Mouse (Mus musculus) MEL (cell line): ENCODE measurements around the gene Epha3. TPM values are rescaled to one million over a fixed set of nuclear protein-coding genes. Genes with fewer than 3 reads are reported as not detected.

Source experiments
- DNase-seq: peaks from one replicate; pipeline ENCODE4 v3.0.0; 2011; ENCODE audit warnings: low read depth, low spot score
- H3K27ac ChIP-seq: 2 replicates; pipeline ENCODE4 v1.5.1; 2012; ENCODE audit warnings: low read depth, mild to moderate bottlenecking, control low read depth, low read length, moderate library complexity; ENCODE audit not compliant: control insufficient read depth
- H3K27me3 ChIP-seq, 2 experiments: fragments of 150-350 bp in 1 of 2; sonication (generic) in 1 of 2; 2 replicates each; pipeline ENCODE4 v1.6.1; 2012; ENCODE audit warnings: low read length in 2 of 2, mild to moderate bottlenecking in 2 of 2, improper control_type of control experiment in 1 of 2, moderate library complexity in 1 of 2; ENCODE audit not compliant: insufficient read depth in 2 of 2, control insufficient read depth in 1 of 2
- H3K36me3 ChIP-seq, 2 experiments: 2 replicates each; pipeline ENCODE4 v1.6.1; 2012 to 2014; ENCODE audit warnings: low read length in 2 of 2, improper control_type of control experiment in 1 of 2, inconsistent platforms in 1 of 2, mild to moderate bottlenecking in 1 of 2; ENCODE audit not compliant: insufficient read depth in 2 of 2, control insufficient read depth in 1 of 2
- H3K4me1 ChIP-seq, 2 experiments: fragments of 150-350 bp in 1 of 2; sonication (generic) in 1 of 2; 2 replicates each; pipeline ENCODE4 v1.6.1; 2012; ENCODE audit warnings: low read length in 2 of 2, improper control_type of control experiment in 1 of 2, mild to moderate bottlenecking in 1 of 2; ENCODE audit not compliant: insufficient read depth in 2 of 2, control insufficient read depth in 1 of 2
- H3K4me3 ChIP-seq, 2 experiments: fragments of 150-350 bp in 1 of 2; sonication (generic) in 1 of 2; 2 replicates each; pipeline ENCODE4 v1.5.1; 2012; ENCODE audit warnings: low read depth in 2 of 2, low read length in 2 of 2, mild to moderate bottlenecking in 2 of 2, moderate library complexity in 2 of 2, control low read depth in 1 of 2, improper control_type of control experiment in 1 of 2; ENCODE audit not compliant: control insufficient read depth in 1 of 2, insufficient read depth in 1 of 2
- H3K79me2 ChIP-seq: 2 replicates; pipeline ENCODE4 v1.6.1; 2012; ENCODE audit warnings: mild to moderate bottlenecking, low read length, moderate library complexity; ENCODE audit not compliant: control insufficient read depth, poor library complexity, insufficient read depth
- H3K9ac ChIP-seq: 2 replicates; pipeline ENCODE4 v1.6.1; 2012; ENCODE audit warnings: low read depth, mild to moderate bottlenecking, control low read depth, low read length, moderate library complexity; ENCODE audit not compliant: control insufficient read depth, poor library complexity, severe bottlenecking
- H3K9me3 ChIP-seq: fragments of 150-350 bp; sonication (generic); replicated peaks from 2 replicates; pipeline ENCODE4 v1.6.1; 2012; ENCODE audit warnings: mild to moderate bottlenecking, low read length, improper control_type of control experiment, moderate library complexity; ENCODE audit not compliant: insufficient read depth
- BHLHE40 ChIP-seq: IDR thresholded peaks from 2 replicates; pipeline ENCODE4 v1.6.1; 2012; ENCODE audit warnings: low read depth, mild to moderate bottlenecking, inconsistent platforms, low read length, improper control_type of control experiment, borderline replicate concordance
- CHD1 ChIP-seq: IDR thresholded peaks from 2 replicates; pipeline ENCODE4 v1.6.1; 2012; ENCODE audit warnings: low read depth, mild to moderate bottlenecking, inconsistent platforms, low read length, improper control_type of control experiment
- CHD2 ChIP-seq: IDR thresholded peaks from 2 replicates; pipeline ENCODE4 v1.6.1; 2011; ENCODE audit warnings: low read length, improper control_type of control experiment
- CTCF ChIP-seq, 3 experiments: IDR thresholded peaks in 2 of 3; conservative IDR thresholded peaks in 1 of 3; 2 replicates each; pipeline ENCODE4 v1.5.1; 2011 to 2012; ENCODE audit warnings: low read length in 3 of 3, low read depth in 2 of 3, mild to moderate bottlenecking in 2 of 3, improper control_type of control experiment in 1 of 3, inconsistent platforms in 1 of 3, mixed read lengths in 1 of 3, moderate library complexity in 1 of 3; ENCODE audit not compliant: control insufficient read depth in 1 of 3, insufficient read depth in 1 of 3, poor library complexity in 1 of 3, severe bottlenecking in 1 of 3
- ELF1 ChIP-seq: IDR thresholded peaks from 2 replicates; pipeline ENCODE4 v1.6.1; 2014; ENCODE audit warnings: low read depth, mild to moderate bottlenecking, inconsistent platforms, low read length, improper control_type of control experiment, moderate library complexity
- ETS1 ChIP-seq: IDR thresholded peaks from 2 replicates; pipeline ENCODE4 v1.6.1; 2012; ENCODE audit warnings: low read depth, mild to moderate bottlenecking, inconsistent platforms, low read length, improper control_type of control experiment, moderate library complexity
- GABPA ChIP-seq: IDR thresholded peaks from 2 replicates; pipeline ENCODE4 v1.6.1; 2012; ENCODE audit warnings: low read depth, mild to moderate bottlenecking, inconsistent platforms, low read length, improper control_type of control experiment, moderate library complexity
- GATA1 ChIP-seq: IDR thresholded peaks from 2 replicates; pipeline ENCODE4 v1.6.1; 2011; ENCODE audit warnings: low read depth, low read length, improper control_type of control experiment
- JUND ChIP-seq: IDR thresholded peaks from 2 replicates; pipeline ENCODE4 v1.6.1; 2011; ENCODE audit warnings: low read depth, mild to moderate bottlenecking, improper control_type of control experiment, low read length
- MXI1 ChIP-seq: IDR thresholded peaks from 2 replicates; pipeline ENCODE4 v1.6.1; 2011; ENCODE audit warnings: mild to moderate bottlenecking, low read depth, low read length, improper control_type of control experiment
- MYC ChIP-seq: IDR thresholded peaks from 2 replicates; pipeline ENCODE4 v1.6.1; 2011; ENCODE audit warnings: low read depth, mild to moderate bottlenecking, low read length, improper control_type of control experiment, moderate library complexity
- NRF1 ChIP-seq: IDR thresholded peaks from 2 replicates; pipeline ENCODE4 v1.6.1; 2014; ENCODE audit warnings: low read depth, mild to moderate bottlenecking, inconsistent platforms, low read length, improper control_type of control experiment, moderate library complexity; ENCODE audit not compliant: poor library complexity, insufficient read depth, severe bottlenecking
- POLR2A ChIP-seq, 2 experiments: IDR thresholded peaks; 2 replicates each; pipeline ENCODE4 v1.6.1; 2011 to 2012; ENCODE audit warnings: low read length in 2 of 2, mild to moderate bottlenecking in 2 of 2, control low read depth in 1 of 2, improper control_type of control experiment in 1 of 2, low read depth in 1 of 2, moderate library complexity in 1 of 2; ENCODE audit not compliant: control insufficient read depth in 1 of 2, insufficient read depth in 1 of 2, poor library complexity in 1 of 2
- TBP ChIP-seq: IDR thresholded peaks from 2 replicates; pipeline ENCODE4 v1.8.0; 2011; ENCODE audit warnings: low read depth, low read length, improper control_type of control experiment
- UBTF ChIP-seq: IDR thresholded peaks from 2 replicates; pipeline ENCODE4 v1.6.1; 2012; ENCODE audit warnings: low read depth, mild to moderate bottlenecking, inconsistent platforms, low read length, improper control_type of control experiment, moderate library complexity, borderline replicate concordance; ENCODE audit not compliant: insufficient read depth
- USF1 ChIP-seq: IDR thresholded peaks from 2 replicates; pipeline ENCODE4 v1.6.1; 2014; ENCODE audit warnings: low read depth, mild to moderate bottlenecking, inconsistent platforms, low read length, improper control_type of control experiment, moderate library complexity
- USF2 ChIP-seq, 2 experiments: IDR thresholded peaks; 2 replicates each; pipeline ENCODE4 v1.6.1; 2011 to 2012; ENCODE audit warnings: improper control_type of control experiment in 2 of 2, low read length in 2 of 2, borderline replicate concordance in 1 of 2, inconsistent platforms in 1 of 2, low read depth in 1 of 2, mild to moderate bottlenecking in 1 of 2; ENCODE audit not compliant: insufficient read depth in 1 of 2
- ZKSCAN1 ChIP-seq: IDR thresholded peaks from 2 replicates; pipeline ENCODE4 v1.6.1; 2012; ENCODE audit warnings: low read depth, mild to moderate bottlenecking, inconsistent platforms, low read length, improper control_type of control experiment, moderate library complexity
- ZMIZ1 ChIP-seq: IDR thresholded peaks from 2 replicates; pipeline ENCODE4 v1.6.1; 2012; ENCODE audit warnings: low read depth, mild to moderate bottlenecking, inconsistent platforms, low read length, improper control_type of control experiment, moderate library complexity
- ZNF384 ChIP-seq: IDR thresholded peaks from 2 replicates; pipeline ENCODE4 v1.6.1; 2012; ENCODE audit warnings: low read depth, mild to moderate bottlenecking, inconsistent platforms, low read length, improper control_type of control experiment
- polyA plus RNA-seq, 2 experiments: library from polyadenylated mRNA; stranded (reverse) in 1 of 2; unstranded in 1 of 2; fragments of >175 nt in 1 of 2; fragments of >200 nt in 1 of 2; gene quantifications; 2 replicates each; pipeline versions ENCODE4 v1.2.1 to v1.2.4; 2012; ENCODE audit warnings: low replicate concordance in 2 of 2, low read depth in 1 of 2; ENCODE audit not compliant: insufficient read length in 2 of 2, insufficient read depth in 1 of 2, missing spikeins in 1 of 2
- total RNA-seq: library from RNA; depleted of rRNA; stranded (reverse); fragments of 300-350 nt; gene quantifications from 2 replicates; pipeline ENCODE4 v1.2.3, GENCODE M21; 2012

Epha3 gene
- total and polyA plus RNA-seq, 3 experiments: not detected

DNA sequence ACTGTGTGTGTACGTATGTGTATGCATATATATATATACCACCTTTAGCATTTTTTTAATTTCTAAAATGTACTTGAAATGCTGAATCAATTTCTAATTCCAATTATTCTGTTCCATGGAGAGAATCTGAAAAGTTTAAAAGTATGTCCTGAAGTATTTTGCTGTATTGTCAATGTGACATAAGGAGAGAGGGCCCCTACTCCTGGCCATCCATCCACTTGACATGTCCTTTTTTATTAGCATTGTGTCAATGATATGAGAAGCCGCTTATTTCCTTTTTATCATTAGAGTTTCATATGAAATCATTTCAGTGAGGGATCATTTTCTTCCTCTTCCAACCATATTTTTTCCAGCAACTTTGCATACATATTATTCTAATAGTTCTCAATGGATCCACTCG lies 58.0 kb downstream of the Epha3 start:
- Histone ChIP-seq H3K9me3 (no peaks in the 10 kb centered on the region), H3K27me3 (no peaks in the 10 kb centered on the region), H3K27ac (no peak overlapping the region), H3K9ac (no peak overlapping the region), H3K36me3 (no peaks in the 10 kb centered on the region), H3K4me3 (no peak overlapping the region), H3K4me1 (no peaks in the 10 kb centered on the region), H3K79me2 (no peaks in the 10 kb centered on the region)
- DNase-seq: no peak
- TF ChIP-seq CHD2 (no peak), CTCF (IDR thresholded peaks at IDR 0.05 in 2 of 3, conservative IDR thresholded peaks at IDR 0.05 in 1 of 3; ENCODE audit: control insufficient read depth in 1 of 3, insufficient read depth in 1 of 3, low read depth in 2 of 3, low read length in 3 of 3, poor library complexity in 1 of 3, severe bottlenecking in 1 of 3) (no peak), GATA1 (no peak)

DNA sequence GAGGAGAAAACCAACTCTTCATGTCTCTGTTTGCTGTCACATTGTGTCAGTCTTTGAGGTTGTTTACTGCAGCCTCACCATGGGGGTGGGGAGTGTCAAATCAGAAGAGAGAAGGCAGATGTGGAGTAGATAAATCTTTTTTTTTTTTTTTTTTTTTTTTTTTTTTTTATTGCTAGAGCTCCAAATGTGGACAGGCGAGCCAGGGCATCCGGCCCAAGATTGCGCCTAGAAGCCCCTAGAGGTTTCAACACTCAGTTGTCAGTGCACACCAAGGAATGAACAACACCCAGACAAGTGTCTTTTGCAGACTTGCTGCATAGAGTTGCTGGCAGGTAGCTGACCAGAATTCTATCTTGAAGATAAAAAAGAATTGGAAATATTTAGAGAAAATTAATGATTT lies 62.5 kb downstream of the Epha3 start:
- Histone ChIP-seq H3K79me2 (no peaks in the 10 kb centered on the region), H3K36me3 (no peaks in the 10 kb centered on the region), H3K4me1 (no peaks in the 10 kb centered on the region), H3K4me3 (no peak overlapping the region), H3K9ac (no peak overlapping the region), H3K27ac (no peak overlapping the region), H3K27me3 (no peaks in the 10 kb centered on the region), H3K9me3 (no peaks in the 10 kb centered on the region)
- TF ChIP-seq ETS1: no peak
- no peak for DNase-seq

DNA sequence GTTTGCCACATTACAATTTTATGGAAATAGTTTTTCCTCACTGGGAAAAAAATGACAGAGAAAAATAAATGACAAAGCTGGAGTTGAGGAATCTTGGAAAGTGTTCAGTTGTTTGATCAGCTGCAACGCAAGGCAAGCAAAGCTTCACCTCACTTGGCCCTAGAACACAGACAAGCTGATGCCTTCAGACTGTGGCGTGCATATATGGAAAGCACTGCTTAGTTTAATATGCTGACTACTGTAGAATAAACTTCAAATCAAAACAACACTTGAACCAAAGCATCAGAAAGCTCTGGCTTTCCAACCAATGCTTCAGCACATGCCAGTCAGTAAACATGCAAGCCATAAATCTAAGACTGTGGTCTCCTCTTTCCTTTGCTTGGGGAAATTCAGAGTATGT lies 65.6 kb downstream of the Epha3 start:
- Histone ChIP-seq H3K27me3 (no peaks in the 10 kb centered on the region), H3K4me3 (no peak overlapping the region), H3K9ac (no peak overlapping the region), H3K36me3 (no peaks in the 10 kb centered on the region), H3K4me1 (no peaks in the 10 kb centered on the region), H3K79me2 (no peaks in the 10 kb centered on the region), H3K27ac (no peak overlapping the region), H3K9me3 (no peaks in the 10 kb centered on the region)
- TF ChIP-seq GATA1: no peak
- no peak for TF ChIP-seq ELF1
- TF ChIP-seq TBP: no peak
- TF ChIP-seq ZKSCAN1: no peak
- TF ChIP-seq USF1: no peak
- no peak for TF ChIP-seq CHD1
- TF ChIP-seq ZMIZ1: no peak
- DNase-seq: no peak

DNA sequence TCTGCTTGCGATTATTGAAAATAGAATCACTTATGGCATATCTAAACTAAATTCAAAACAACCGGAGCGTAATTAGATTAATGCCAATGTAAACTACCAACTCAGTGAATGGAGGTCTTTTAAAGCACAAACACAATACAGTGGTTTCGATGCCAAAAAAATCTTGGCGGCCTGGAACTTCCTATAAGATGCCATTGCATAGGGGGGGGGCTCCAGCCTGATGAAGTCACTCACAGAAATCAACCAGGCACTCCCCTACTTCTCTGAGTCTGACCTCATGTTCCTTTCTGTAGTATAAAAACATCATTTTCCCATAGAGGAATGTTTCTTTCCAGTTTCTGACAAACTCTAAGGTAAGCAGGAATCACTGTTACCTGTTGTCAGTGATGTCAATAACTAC lies 69.7 kb downstream of the Epha3 start:
- Histone ChIP-seq H3K4me3 (no peak overlapping the region), H3K9ac (no peak overlapping the region), H3K4me1 (no peaks in the 10 kb centered on the region), H3K9me3 (no peaks in the 10 kb centered on the region), H3K27me3 (no peaks in the 10 kb centered on the region), H3K36me3 (no peaks in the 10 kb centered on the region), H3K27ac (no peak overlapping the region), H3K79me2 (no peaks in the 10 kb centered on the region)
- DNase-seq: no peak
- TF ChIP-seq UBTF (no peak), MXI1 (no peak), POLR2A (IDR thresholded peaks at IDR 0.05; ENCODE audit: control insufficient read depth in 1 of 2, insufficient read depth in 1 of 2, low read depth in 1 of 2, low read length in 2 of 2, poor library complexity in 1 of 2) (no peak), NRF1 (no peak), BHLHE40 (no peak), ZMIZ1 (no peak), ZNF384 (no peak), MYC (no peak), ELF1 (no peak), USF2 (IDR thresholded peaks at IDR 0.05; ENCODE audit: borderline replicate concordance in 1 of 2, insufficient read depth in 1 of 2, low read depth in 1 of 2, low read length in 2 of 2) (no peak), JUND (no peak), GABPA (no peak), TBP (no peak)
